Mouse (Mus musculus) telencephalon, adult 2 months (tissue): ENCODE measurements around the gene Pwwp2b.
A peak's percentile ranks its signal among the peaks of the same experiment; 100 is the strongest.

Source experiments
- DNase-seq: peaks from one replicate; pipeline ENCODE4 v3.0.0-alpha.2; 2011; ENCODE audit warnings: low read depth, low spot score

Gene Pwwp2b

GRCm38 (mm10) chr7:139264337-139264736 lies 16.1 kb downstream of the Pwwp2b start:
- no peak for DNase-seq

DNA sequence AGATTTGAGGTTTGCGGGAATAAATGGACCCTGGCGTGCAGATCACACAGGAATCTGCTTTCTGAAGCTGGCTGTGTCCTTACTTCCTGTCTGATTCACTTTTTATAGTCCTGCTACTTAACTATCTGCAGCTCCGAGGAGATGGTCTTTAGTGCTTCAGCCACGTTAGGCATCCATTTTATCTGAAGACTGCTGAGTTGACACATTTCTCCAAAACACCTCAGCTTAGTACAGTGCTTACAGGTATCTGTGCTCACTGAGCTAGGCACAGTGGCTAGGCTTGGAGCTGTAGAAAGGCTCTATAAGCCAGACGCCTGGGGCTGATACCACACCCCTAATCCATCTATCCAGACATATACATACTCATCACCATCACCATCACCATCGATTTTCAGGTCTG lies 17.4 kb downstream of the Pwwp2b start:
- DNase-seq = no peak

DNA sequence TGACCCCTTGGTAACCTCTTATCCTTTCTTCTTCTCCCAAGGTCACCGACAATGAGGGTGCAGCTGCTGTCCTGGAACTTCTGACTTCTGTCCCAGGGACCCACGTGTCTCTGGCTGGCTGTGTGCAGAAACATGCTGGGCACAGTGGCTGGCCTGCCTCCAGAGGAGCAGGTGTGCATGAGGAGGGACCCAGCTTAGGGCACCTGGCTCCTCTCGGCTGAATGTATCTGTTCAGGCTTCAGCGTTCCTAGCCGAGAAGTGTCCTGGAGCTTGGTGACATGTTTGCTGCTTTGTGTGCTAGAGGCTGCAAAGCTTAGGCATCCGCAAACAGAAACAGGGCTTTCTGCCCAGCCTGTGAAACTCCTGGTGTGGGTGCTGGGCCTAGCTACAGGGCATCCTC lies 18.1 kb downstream of the Pwwp2b start:
- DNase-seq = no peak

DNA sequence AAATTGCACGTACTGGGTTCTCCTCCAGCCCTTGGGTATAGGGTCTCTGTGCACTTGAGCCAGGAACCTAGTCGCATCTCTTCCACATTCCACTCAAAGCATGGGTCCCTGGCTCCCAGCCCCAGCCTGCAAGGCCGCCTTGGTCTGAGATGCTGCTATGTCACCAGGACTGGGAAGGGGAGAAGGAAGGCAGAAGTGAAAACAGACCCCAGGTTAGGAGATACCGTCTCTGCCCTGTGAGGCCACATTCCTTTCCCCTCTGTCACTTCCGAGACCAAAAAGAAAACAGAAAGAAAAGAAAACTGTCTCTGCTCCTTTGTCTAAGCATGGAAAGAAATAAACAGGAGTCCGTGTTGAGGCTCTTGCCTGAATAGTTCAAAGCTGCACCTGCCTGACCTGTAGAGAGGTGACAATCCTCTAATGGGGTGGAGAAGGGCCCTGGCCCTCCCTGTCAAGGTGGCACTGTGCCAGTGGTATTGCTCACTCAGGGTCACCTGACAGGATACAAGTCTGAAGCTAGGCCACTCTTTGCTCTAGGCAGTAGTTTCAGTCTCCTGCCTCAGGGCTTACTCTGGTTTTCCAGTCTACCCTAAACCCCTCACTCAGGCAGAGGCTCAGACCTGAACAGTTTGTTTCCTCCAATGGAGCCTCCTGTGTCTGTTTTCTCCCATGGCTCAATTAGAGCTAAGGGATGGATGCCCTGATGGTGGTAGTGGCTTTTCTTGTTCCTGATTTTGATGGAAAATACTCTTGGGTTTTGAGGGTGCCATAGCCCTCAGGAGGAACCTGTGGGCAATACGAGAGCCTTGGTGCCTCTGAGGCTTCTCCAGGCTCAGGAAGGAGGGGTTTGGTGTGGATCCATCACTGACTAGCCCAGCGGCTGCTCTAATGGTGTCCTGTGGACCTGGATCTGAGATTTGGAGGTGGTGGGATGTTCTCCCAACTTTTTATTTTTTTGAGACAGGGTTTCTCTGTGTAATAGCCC lies 18.9 kb downstream of the Pwwp2b start:
- DNase-seq = no peak

- DNase-seq = no peak
Observed at GRCm38 (mm10) chr7:139270738-139271137, 22.5 kb downstream of the Pwwp2b start.

- peak; percentile 88 for DNase-seq
Observed at GRCm38 (mm10) chr7:139271871-139272270, 23.6 kb downstream of the Pwwp2b start.

DNA sequence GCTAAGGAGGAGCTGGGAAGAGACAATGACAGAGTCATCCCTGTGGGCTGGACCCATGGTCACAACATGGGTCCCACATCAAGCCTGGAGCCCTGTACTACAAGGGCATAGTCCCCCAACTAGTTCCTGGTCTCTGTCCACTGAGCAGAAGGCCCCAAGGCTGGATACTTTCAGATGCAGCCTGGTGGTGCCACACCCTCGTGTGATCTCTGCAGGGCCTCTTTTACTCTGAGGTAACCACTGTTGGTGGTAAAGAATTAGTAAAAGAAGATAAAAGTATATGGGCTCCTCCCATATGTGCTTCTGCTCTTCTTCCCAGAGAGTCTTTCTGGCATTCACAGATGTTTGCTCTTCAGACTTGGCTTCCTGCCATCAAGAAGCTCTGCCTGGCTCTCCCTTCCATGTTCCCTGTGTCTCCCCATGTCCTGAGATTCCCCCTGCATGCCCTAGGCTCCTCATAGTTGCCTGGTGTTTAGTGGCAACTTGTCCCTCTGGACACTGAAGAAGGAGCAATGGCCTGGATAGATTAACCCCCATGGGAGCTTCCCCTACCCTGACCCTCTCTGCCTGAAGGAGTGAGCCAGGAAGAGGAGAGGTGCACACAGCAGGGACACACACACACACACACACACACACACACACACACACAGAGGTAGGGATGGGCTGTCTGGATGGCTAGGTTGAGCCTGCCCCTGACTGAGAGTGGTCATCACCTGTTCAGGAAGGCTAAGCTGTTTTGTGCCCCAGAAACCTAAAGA lies 24.5 kb downstream of the Pwwp2b start:
- no peak for DNase-seq

DNA sequence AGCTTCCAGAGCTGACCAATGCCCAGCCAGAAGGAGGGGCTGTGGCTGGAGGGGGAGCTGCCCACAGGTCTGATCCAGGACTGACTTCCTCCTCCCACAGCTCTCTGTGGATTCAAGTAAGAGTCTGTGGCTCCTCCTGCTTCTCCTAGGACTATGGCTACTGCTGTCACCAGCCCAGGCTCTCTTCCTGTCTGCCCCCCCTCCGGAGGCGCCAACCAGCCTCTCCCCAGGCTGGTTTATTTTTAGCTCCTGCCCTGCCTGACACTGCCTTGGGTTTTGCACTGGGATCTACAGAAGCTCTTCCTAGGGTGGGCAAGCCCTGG lies 25.1 kb downstream of the Pwwp2b start:
- DNase-seq = no peak

DNA sequence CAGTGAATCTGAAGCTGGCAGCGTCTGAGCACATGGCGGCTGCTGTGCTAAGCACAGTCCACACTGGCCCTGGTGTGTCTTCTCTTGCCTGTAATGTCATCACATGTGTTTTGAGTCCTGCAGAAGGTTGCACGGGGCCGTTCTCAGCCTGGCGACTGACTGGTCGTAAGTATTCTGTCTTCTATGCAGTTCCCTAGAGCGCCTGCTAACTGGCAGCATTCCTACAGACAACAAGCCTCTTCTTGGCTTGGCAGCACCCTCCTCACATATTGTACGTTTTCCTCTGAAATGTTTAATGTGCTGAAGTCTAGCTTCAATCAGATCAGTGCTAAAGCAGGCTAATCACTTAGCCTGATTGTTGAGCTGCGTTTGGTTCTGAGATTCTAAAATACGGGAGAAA lies 27.3 kb downstream of the Pwwp2b start:
- DNase-seq = peak; percentile 66

- DNase-seq = no peak
Observed at GRCm38 (mm10) chr7:139276150-139276549, 27.9 kb downstream of the Pwwp2b start.

DNA sequence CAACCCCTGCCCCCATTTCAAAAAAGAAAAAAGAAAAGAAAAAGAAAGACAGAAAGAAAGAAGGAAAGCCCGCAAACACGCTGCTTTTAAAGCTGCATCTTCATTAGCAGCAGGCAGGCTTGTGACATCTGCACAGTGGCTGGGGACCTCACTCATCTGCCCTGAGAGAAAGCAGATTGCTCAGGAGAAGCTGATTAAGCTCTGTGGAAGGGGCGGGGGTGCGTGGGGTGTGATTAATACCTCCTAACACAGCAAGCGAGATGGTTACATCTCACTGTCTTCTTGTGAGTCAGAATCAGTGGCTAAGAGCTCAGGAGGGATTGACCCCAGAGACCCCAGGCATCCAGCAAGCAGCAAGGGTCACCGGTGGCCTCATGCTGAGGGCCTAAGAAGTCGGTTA lies 29.3 kb downstream of the Pwwp2b start:
- DNase-seq = no peak

DNA sequence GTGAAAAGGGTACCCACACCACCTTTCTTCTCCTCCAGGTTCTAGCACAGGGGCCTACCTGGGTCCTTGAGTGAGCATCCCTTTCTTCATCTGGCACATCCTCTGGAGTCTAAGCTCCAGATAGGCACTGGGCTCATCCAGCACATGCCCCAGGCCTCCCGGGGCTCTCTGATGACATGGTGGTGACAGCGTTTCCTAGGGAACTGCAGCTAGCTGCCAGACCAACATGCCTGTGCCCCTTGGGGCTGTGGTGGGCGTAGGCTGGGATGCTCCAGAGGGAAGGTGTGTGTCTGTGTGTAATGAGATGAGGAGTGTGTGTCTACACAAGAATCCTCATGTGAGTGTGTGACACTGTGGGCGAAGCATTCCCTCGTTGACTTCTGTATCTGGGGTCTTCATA lies 31.3 kb downstream of the Pwwp2b start:
- DNase-seq = no peak

DNA sequence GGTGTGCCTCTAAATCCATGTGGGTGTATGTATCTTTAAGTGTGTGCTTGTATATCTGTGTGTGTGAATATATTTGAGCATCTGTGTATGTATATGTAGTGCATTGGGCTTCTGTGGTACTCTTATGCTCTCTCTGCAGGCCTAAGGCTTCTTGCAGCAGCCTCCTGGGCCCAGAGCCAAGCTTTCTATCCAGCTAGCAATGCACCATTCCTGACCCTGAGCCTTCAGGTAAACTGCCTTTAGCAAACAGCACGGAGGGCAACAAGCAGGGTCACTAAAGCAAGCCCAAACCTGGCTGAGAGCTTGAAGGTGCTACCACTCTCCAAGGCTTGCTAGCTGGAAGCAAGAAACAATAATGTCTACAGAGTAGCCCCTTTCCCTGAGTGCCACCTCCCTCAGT lies 31.8 kb downstream of the Pwwp2b start:
- DNase-seq = no peak

DNA sequence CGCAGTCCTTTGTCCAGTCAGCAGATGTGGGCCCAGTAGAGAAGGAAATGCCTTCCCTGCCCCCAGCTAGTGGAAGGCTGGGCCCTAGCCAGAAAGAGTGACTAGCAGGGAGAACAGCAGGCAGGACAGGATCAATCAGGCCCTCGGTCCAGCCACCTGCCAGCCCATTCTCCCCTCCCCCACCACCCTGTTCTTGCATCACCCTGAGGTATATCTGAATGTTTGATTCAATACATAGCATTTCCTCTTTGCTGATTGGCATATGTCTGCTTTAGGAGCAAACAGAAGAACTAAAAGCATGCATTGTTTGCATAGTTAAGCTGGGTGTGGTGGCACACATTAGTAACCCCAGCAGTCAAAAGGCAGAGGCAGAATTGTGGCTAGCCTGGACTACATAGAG lies 32.9 kb downstream of the Pwwp2b start:
- DNase-seq = no peak

DNA sequence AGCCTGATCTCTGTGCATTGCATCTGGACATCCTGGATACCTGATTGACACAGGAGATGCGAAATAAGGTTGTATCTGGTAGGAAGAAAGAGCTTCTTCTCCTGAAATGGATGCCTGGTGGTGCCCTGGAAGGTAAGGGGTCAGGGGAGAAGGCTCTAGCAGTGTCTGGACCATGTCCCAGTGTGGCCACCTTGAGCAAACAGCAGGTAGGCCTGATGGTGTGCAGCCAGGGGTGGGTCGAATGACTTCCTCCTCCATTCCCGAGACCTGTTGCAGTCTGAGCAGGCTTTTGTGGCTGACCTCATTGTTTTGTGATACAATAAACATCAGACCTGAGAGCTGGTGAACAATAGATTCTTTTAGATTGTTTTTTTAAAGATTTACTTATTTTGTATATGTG lies 33.8 kb downstream of the Pwwp2b start:
- DNase-seq = no peak

DNA sequence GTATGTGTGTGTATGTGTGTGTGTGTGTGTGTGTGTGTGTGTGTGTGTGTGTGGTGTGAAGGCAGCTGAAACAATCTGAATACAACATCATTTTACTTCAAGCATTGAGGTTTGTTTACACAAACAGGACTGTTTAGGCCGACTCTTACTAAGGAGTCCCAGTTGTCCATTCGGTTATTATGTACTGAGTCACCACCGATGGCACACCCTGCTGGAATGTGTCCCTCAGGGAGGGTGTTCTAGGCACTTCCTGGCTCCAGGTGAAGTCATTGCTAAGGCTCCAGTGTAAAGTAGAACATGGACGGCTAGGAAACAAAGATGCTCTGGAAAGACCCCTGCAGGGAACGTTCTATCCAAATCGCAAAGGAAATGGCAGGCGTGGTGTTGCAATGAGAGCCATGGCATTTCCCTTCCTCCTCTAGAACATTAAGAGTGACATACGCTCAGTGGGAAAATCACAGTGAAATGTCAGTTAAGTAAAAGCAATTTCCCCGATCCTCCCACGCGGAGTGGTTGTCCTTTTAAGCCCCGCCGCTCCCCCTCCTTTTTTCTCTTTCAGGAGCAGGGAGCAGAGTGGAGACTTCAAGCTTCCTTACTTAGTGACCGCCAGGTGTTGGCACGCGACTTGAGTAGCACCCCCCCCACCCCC lies 37.1 kb downstream of the Pwwp2b start:
- no peak for DNase-seq

GRCm38 (mm10) chr7:139288540-139288939 lies 40.3 kb downstream of the Pwwp2b start:
- DNase-seq = no peak

DNA sequence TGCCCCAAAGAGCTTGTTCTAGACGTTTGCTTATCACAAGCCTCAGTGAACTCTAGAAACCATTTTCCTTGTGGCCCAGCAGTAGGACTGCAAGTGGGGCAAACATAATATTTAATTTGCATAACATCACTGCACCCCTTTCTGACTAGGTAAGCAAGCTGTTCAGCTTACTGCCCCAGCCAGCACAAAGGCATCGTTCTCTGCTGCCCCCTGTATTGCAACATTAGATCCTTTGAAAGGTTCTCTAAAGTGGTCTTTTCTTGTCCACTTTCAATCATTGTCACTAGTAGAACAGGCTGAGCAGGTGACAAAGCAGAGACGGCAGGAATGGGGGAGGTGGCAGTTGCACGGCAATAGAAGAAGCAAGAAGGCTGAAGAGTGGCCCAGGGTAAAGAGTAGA lies 45.1 kb downstream of the Pwwp2b start:
- DNase-seq = no peak

- no peak for DNase-seq
Observed at GRCm38 (mm10) chr7:139294076-139294475, 45.8 kb downstream of the Pwwp2b start.

DNA sequence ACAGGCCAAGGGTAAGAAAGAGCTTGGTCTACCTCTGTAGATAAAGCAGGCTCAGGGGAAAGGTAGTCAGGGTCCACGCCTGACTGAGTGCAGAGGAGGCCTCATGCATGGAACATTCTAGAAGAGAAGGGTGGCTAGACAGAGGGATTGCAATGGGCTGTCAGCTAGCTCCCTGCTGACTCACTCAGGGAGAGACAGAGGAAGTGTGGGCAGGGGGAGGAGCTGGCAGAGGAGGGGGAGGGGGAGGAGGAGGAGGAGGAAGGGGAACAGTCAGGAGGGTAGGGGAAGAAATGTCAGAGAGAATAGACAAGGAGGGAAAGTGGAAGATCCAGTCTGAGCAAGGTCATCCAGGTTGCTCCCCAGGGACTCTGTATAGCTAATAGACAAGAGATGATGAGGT lies 47.4 kb downstream of the Pwwp2b start:
- DNase-seq = no peak

- no peak for DNase-seq
Observed at GRCm38 (mm10) chr7:139296552-139297100, 48.3 kb downstream of the Pwwp2b start.

DNA sequence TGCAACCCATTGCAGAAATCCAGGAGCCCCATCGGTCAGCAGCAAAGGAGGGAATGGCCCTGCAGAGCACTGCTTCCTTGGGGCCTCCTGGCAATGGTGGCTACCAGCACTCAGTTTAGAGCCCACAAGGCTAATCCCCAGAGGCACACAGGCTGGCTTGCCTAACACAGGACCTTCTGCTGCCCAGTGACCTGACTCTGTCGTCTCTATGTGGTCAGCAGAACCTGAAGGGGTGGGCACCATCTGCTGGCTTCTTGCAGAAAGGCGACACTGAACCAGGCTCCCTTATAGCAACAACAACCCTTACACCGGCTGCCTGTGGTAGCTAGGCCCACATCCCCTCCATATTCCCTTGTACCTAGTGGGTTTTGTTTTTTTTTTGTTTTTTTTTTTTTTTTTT lies 50.2 kb downstream of the Pwwp2b start:
- no peak for DNase-seq
